Mouse (Mus musculus) embryonic facial prominence, embryonic 11.5 days (tissue): ENCODE results near the gene Mks1. TPM values are rescaled to one million over a fixed set of nuclear protein-coding genes. Genes with fewer than 3 reads are reported as not detected.
A peak's percentile ranks its signal among the peaks of the same experiment; 100 is the strongest.

Experiments used
- ATAC-seq: fragments of 200-750 bp; cut with Nextera tagmentation; replicated peaks from 2 replicates; pipeline ENCODE4 v1.8.0; 2017; ENCODE audit warnings: low read depth; ENCODE audit not compliant: insufficient number of reproducible peaks, low FRiP score, low TSS enrichment
- DNase-seq: peaks from one replicate; pipeline ENCODE4 v3.0.0-alpha.2; 2015; ENCODE audit warnings: low spot score
- H3K27ac ChIP-seq: fragments of 300-500 bp; sonication (generic); replicated peaks from 2 replicates; pipeline ENCODE4 v1.5.1; 2014; ENCODE audit warnings: mild to moderate bottlenecking, low read depth, low read length, control low read depth
- H3K27me3 ChIP-seq: fragments of 300-500 bp; sonication (generic); 2 replicates; pipeline ENCODE4 v1.6.1; 2014; ENCODE audit warnings: mild to moderate bottlenecking, low read length, moderate library complexity, mixed read lengths; ENCODE audit not compliant: control insufficient read depth, insufficient read depth
- H3K36me3 ChIP-seq: fragments of 300-500 bp; sonication (generic); replicated peaks from 2 replicates; pipeline ENCODE4 v1.6.1; 2014; ENCODE audit warnings: low read depth, mild to moderate bottlenecking, low read length, moderate library complexity, mixed read lengths; ENCODE audit not compliant: control insufficient read depth, insufficient read depth
- H3K4me1 ChIP-seq: fragments of 300-500 bp; sonication (generic); 2 replicates; pipeline ENCODE4 v1.6.1; 2014; ENCODE audit warnings: low read length, mixed read lengths; ENCODE audit not compliant: control insufficient read depth, insufficient read depth
- H3K4me2 ChIP-seq: fragments of 300-500 bp; sonication (generic); 2 replicates; pipeline ENCODE4 v1.6.1; 2014; ENCODE audit warnings: low read depth, mild to moderate bottlenecking, control low read depth, low read length, moderate library complexity
- H3K4me3 ChIP-seq: fragments of 300-500 bp; sonication (generic); 2 replicates; pipeline ENCODE4 v1.5.1; 2014; ENCODE audit warnings: low read depth, low read length, control low read depth
- H3K9ac ChIP-seq: fragments of 300-500 bp; sonication (generic); replicated peaks from 2 replicates; pipeline ENCODE4 v1.6.1; 2014; ENCODE audit warnings: mild to moderate bottlenecking, control low read depth, low read length
- H3K9me3 ChIP-seq: fragments of 300-500 bp; sonication (generic); replicated peaks from 2 replicates; pipeline ENCODE4 v1.6.1; 2016; ENCODE audit warnings: mild to moderate bottlenecking, low read length, inconsistent platforms, mixed read lengths; ENCODE audit not compliant: control insufficient read depth
- WGBS: fragments of 180-500 bp; shearing (Covaris S2); extraction: QIAGEN DNeasy Blood & Tissue Kit; methylation state at CpG from one replicate; pipeline ENCODE4 v1.1.7; 2014; 5-methylcytosine and 5-hydroxymethylcytosine counted together
- polyA plus RNA-seq: library from polyadenylated mRNA; unstranded; fragments of >200 nt; fragmentation: Nextera tagmentation; extraction: Ambion mirVana; gene quantifications from 2 replicates; pipeline ENCODE4 v1.2.1, GENCODE M21; 2014

Gene Mks1
- polyA plus RNA-seq, 1 experiment from 2014 or later, result 12.4 TPM

GRCm38 (mm10) chr11:87821502-87821901, 31.5 kb upstream of the Mks1 start:
- H3K4me2 ChIP-seq, result no peak overlapping the region
- H3K9ac ChIP-seq, result no peak overlapping the region
- no peak for DNase-seq

GRCm38 (mm10) chr11:87828239-87828900, 24.6 kb upstream of the Mks1 start, which contains the start of gene Lpo:
Gene Lpo, minus strand, starts transcription at chr11:87828289.
- no peaks in the 10 kb centered on the region for H3K4me1 ChIP-seq
- H3K27me3 ChIP-seq, result no peaks in the 10 kb centered on the region
- 61% methylated on average over 10 of the region's 10 CpGs for WGBS
- H3K36me3 ChIP-seq, result no peaks in the 10 kb centered on the region
- no peaks in the 10 kb centered on the region for H3K9me3 ChIP-seq
- H3K4me2 ChIP-seq, result no peak within 1 kb of the TSS
- no peak within 1 kb of the TSS for H3K9ac ChIP-seq
- DNase-seq (no peak), ATAC-seq (no peak)
- no peak within 1 kb of the TSS for H3K4me3 ChIP-seq
- H3K27ac ChIP-seq, result no peak within 1 kb of the TSS

More at GRCm38 (mm10) chr11:87821502-87821901, 31.5 kb upstream of the Mks1 start:
- WGBS, result 22% methylated on average over 5 of the region's 5 CpGs
- Histone ChIP-seq H3K4me3 (no peak overlapping the region), H3K27me3 (no peaks in the 10 kb centered on the region), H3K27ac (no peak overlapping the region), H3K4me1 (no peaks in the 10 kb centered on the region), H3K36me3 (no peaks in the 10 kb centered on the region), H3K9me3 (no peaks in the 10 kb centered on the region)
- no peak for ATAC-seq

- no peak overlapping the region for H3K27ac ChIP-seq
- WGBS, result 85% methylated on average over 8 of the region's 8 CpGs
- H3K27me3 ChIP-seq, result no peaks in the 10 kb centered on the region; the same call in 1 of the 2 replicates
- H3K9me3 ChIP-seq, result no peaks in the 10 kb centered on the region
- ATAC-seq (no peak), DNase-seq (no peak)
- H3K4me3 ChIP-seq, result no peak overlapping the region
- no peak overlapping the region for H3K4me2 ChIP-seq
- no peak overlapping the region for H3K9ac ChIP-seq
- no peaks in the 10 kb centered on the region for H3K36me3 ChIP-seq
- H3K4me1 ChIP-seq, result no peaks in the 10 kb centered on the region
Measured at GRCm38 (mm10) chr11:87840676-87841075, 12.3 kb upstream of the Mks1 start.

- Histone ChIP-seq H3K9ac (no peak overlapping the region), H3K4me2 (no peak overlapping the region), H3K9me3 (no peaks in the 10 kb centered on the region), H3K36me3 (no peaks in the 10 kb centered on the region), H3K27me3 (no peaks in the 10 kb centered on the region; the same call in 1 of the 2 replicates), H3K4me1 (no peaks in the 10 kb centered on the region), H3K27ac (no peak overlapping the region), H3K4me3 (no peak overlapping the region)
- 85% methylated on average over 3 of the region's 3 CpGs for WGBS
- no peak for DNase-seq
- ATAC-seq, result no peak
Measured at GRCm38 (mm10) chr11:87841436-87841835, 11.6 kb upstream of the Mks1 start.

GRCm38 (mm10) chr11:87846968-87847600, 5.9 kb upstream of the Mks1 start:
- H3K27me3 ChIP-seq, result no peaks in the 10 kb centered on the region
- 85% methylated on average over 12 of the region's 12 CpGs for WGBS
- DNase-seq (no peak), ATAC-seq (no peak)
- H3K36me3 ChIP-seq, result no peaks in the 10 kb centered on the region
- H3K4me1 ChIP-seq, result no peaks in the 10 kb centered on the region
- no peak overlapping the region for H3K4me2 ChIP-seq
- H3K27ac ChIP-seq, result no peak overlapping the region
- H3K9me3 ChIP-seq, result no peaks in the 10 kb centered on the region
- H3K9ac ChIP-seq, result no peak overlapping the region
- H3K4me3 ChIP-seq, result no peak overlapping the region

GRCm38 (mm10) chr11:87847884-87848283, 5.1 kb upstream of the Mks1 start:
- Histone ChIP-seq H3K9me3 (no peaks in the 10 kb centered on the region), H3K9ac (no peak overlapping the region), H3K4me3 (no peak overlapping the region), H3K27ac (no peak overlapping the region), H3K4me2 (no peak overlapping the region), H3K27me3 (no peaks in the 10 kb centered on the region), H3K4me1 (no peaks in the 10 kb centered on the region), H3K36me3 (no peaks in the 10 kb centered on the region)
- no peak for ATAC-seq
- WGBS, result 83% methylated on average over 6 of the region's 6 CpGs
- no peak for DNase-seq

- ATAC-seq, result no peak
- H3K27ac ChIP-seq, result no peak overlapping the region
- no peaks in the 10 kb centered on the region for H3K9me3 ChIP-seq
- H3K27me3 ChIP-seq, result no peaks in the 10 kb centered on the region
- no peaks in the 10 kb centered on the region for H3K4me1 ChIP-seq
- 36% methylated on average over 8 of the region's 8 CpGs for WGBS
- peak; percentile 4 for DNase-seq
- H3K4me2 ChIP-seq, result peak overlapping the region; percentile 58
- H3K4me3 ChIP-seq, result peak overlapping the region; percentile 49
- peak overlapping the region; percentile 62 for H3K9ac ChIP-seq
- H3K36me3 ChIP-seq, result no peaks in the 10 kb centered on the region
Measured at GRCm38 (mm10) chr11:87853597-87853954, 561 bp downstream of the Mks1 start.

- no peak overlapping the region for H3K4me3 ChIP-seq
- no peaks in the 10 kb centered on the region for H3K36me3 ChIP-seq
- H3K4me2 ChIP-seq, result no peak overlapping the region
- no peak for ATAC-seq
- no peak overlapping the region for H3K9ac ChIP-seq
- H3K27me3 ChIP-seq, result no peaks in the 10 kb centered on the region
- no peak overlapping the region for H3K27ac ChIP-seq
- no peaks in the 10 kb centered on the region for H3K4me1 ChIP-seq
- WGBS, result 90% methylated on average over 7 of the region's 7 CpGs
- no peaks in the 10 kb centered on the region for H3K9me3 ChIP-seq
- no peak for DNase-seq
Measured at GRCm38 (mm10) chr11:87854550-87854949, 1.5 kb downstream of the Mks1 start.
